Mouse (Mus musculus): ENCODE measurements around the gene Relb.

- TF ChIP-seq POLR2A (IDR thresholded peaks at IDR 0.05; ENCODE audit: low read depth, low read length) (no peak), CTCF (IDR thresholded peaks at IDR 0.05; ENCODE audit: extremely low read depth, insufficient read length, insufficient replicate concordance, low read depth, low read length) (no peak)
These were observed 71.0 kb downstream of the Relb start for GRCm38 (mm10) chr7:19557982-19558900.
